Mouse (Mus musculus): Measurements from ENCODE around the gene Upk2. TPM values are rescaled to one million over a fixed set of nuclear protein-coding genes. Genes with fewer than 3 reads are reported as not detected.

Gene Upk2
- polyA plus RNA-seq, 1 experiment from 2014 or later: 0.31 TPM

- WGBS: 2% methylated on average over 27 of the region's 27 CpGs
- ATAC-seq (ENCODE audit: low FRiP score, low read depth): peak; percentile 63
- H3K27ac ChIP-seq: peak overlapping the region; percentile 100
- H3K36me3 ChIP-seq: no peaks in the 10 kb centered on the region
- H3K4me2 ChIP-seq (replicated peaks): peak overlapping the region; percentile 94
- H3K4me1 ChIP-seq: peaks cover 26% of the 10 kb centered on the region
- peak overlapping the region; percentile 90 for H3K9ac ChIP-seq
- H3K27me3 ChIP-seq: no peaks in the 10 kb centered on the region
- H3K9me3 ChIP-seq: no peaks in the 10 kb centered on the region
- H3K4me3 ChIP-seq: peak overlapping the region; percentile 86
Observed at GRCm38 (mm10) chr9:44478229-44478921, 23.6 kb upstream of the Upk2 start.

GRCm38 (mm10) chr9:44477339-44478228 is 22.8 kb upstream of the Upk2 start:
- ATAC-seq (ENCODE audit: low FRiP score, low read depth): no peak
- peak overlapping the region; percentile 94 for H3K4me2 ChIP-seq (replicated peaks)
- peak overlapping the region; percentile 100 for H3K27ac ChIP-seq
- H3K4me3 ChIP-seq: peak overlapping the region; percentile 86
- H3K9ac ChIP-seq: peak overlapping the region; percentile 90
- peaks cover 26% of the 10 kb centered on the region for H3K4me1 ChIP-seq
- H3K9me3 ChIP-seq: no peaks in the 10 kb centered on the region
- H3K36me3 ChIP-seq: no peaks in the 10 kb centered on the region
- no peaks in the 10 kb centered on the region for H3K27me3 ChIP-seq
- WGBS: 6% methylated on average over 24 of the region's 24 CpGs

GRCm38 (mm10) chr9:44475936-44476335 is 21.2 kb upstream of the Upk2 start:
- no peak overlapping the region for H3K4me3 ChIP-seq
- H3K36me3 ChIP-seq: no peaks in the 10 kb centered on the region
- H3K4me1 ChIP-seq: peaks cover 17% of the 10 kb centered on the region
- H3K4me2 ChIP-seq (replicated peaks): no peak overlapping the region
- ATAC-seq (ENCODE audit: low FRiP score, low read depth): no peak
- no peaks in the 10 kb centered on the region for H3K9me3 ChIP-seq
- H3K27ac ChIP-seq: no peak overlapping the region
- 96% methylated on average over 3 of the region's 3 CpGs for WGBS
- H3K27me3 ChIP-seq: no peaks in the 10 kb centered on the region
- H3K9ac ChIP-seq: no peak overlapping the region

GRCm38 (mm10) chr9:44474327-44474726 is 19.6 kb upstream of the Upk2 start:
- WGBS: 71% methylated on average over 1 of the region's 1 CpGs
- H3K27ac ChIP-seq: no peak overlapping the region
- ATAC-seq (ENCODE audit: low FRiP score, low read depth): no peak
- H3K4me1 ChIP-seq: peaks cover 10% of the 10 kb centered on the region
- H3K27me3 ChIP-seq: no peaks in the 10 kb centered on the region
- H3K4me3 ChIP-seq: no peak overlapping the region
- H3K9me3 ChIP-seq: no peaks in the 10 kb centered on the region
- no peak overlapping the region for H3K9ac ChIP-seq
- H3K4me2 ChIP-seq (replicated peaks): no peak overlapping the region
- no peaks in the 10 kb centered on the region for H3K36me3 ChIP-seq

GRCm38 (mm10) chr9:44473184-44473583 is 18.4 kb upstream of the Upk2 start:
- H3K27ac ChIP-seq: no peak overlapping the region
- no peaks in the 10 kb centered on the region for H3K36me3 ChIP-seq
- no peaks in the 10 kb centered on the region for H3K27me3 ChIP-seq
- 67% methylated on average over 3 of the region's 3 CpGs for WGBS
- H3K4me3 ChIP-seq: no peak overlapping the region
- ATAC-seq (ENCODE audit: low FRiP score, low read depth): no peak
- H3K9me3 ChIP-seq: no peaks in the 10 kb centered on the region
- no peak overlapping the region for H3K4me2 ChIP-seq (replicated peaks)
- H3K4me1 ChIP-seq: peaks cover 10% of the 10 kb centered on the region
- H3K9ac ChIP-seq: no peak overlapping the region

GRCm38 (mm10) chr9:44468800-44469199 is 14.0 kb upstream of the Upk2 start:
- Histone ChIP-seq H3K27me3 (no peaks in the 10 kb centered on the region), H3K9me3 (no peaks in the 10 kb centered on the region), H3K4me3 (no peak overlapping the region), H3K4me1 (no peaks in the 10 kb centered on the region), H3K9ac (no peak overlapping the region), H3K27ac (no peak overlapping the region), H3K36me3 (no peaks in the 10 kb centered on the region), H3K4me2 (replicated peaks) (no peak overlapping the region)
- ATAC-seq (ENCODE audit: low FRiP score, low read depth): no peak
- 49% methylated on average over 2 of the region's 2 CpGs for WGBS

GRCm38 (mm10) chr9:44468224-44468623 is 13.4 kb upstream of the Upk2 start:
- H3K27me3 ChIP-seq: no peaks in the 10 kb centered on the region
- H3K4me3 ChIP-seq: no peak overlapping the region
- H3K36me3 ChIP-seq: no peaks in the 10 kb centered on the region
- no peaks in the 10 kb centered on the region for H3K9me3 ChIP-seq
- H3K27ac ChIP-seq: no peak overlapping the region
- WGBS: 55% methylated on average over 7 of the region's 7 CpGs
- H3K4me2 ChIP-seq (replicated peaks): no peak overlapping the region
- H3K9ac ChIP-seq: no peak overlapping the region
- no peak for ATAC-seq (ENCODE audit: low FRiP score, low read depth)
- H3K4me1 ChIP-seq: no peaks in the 10 kb centered on the region

- H3K4me3 ChIP-seq: no peak overlapping the region
- H3K9me3 ChIP-seq: no peaks in the 10 kb centered on the region
- H3K36me3 ChIP-seq: no peaks in the 10 kb centered on the region
- H3K9ac ChIP-seq: no peak overlapping the region
- H3K4me2 ChIP-seq (replicated peaks): no peak overlapping the region
- 81% methylated on average over 5 of the region's 5 CpGs for WGBS
- ATAC-seq (ENCODE audit: low FRiP score, low read depth): no peak
- no peak overlapping the region for H3K27ac ChIP-seq
- H3K4me1 ChIP-seq: peaks cover 7% of the 10 kb centered on the region; the same call in 1 of the 2 replicates
- H3K27me3 ChIP-seq: peaks cover 5% of the 10 kb centered on the region
Observed at GRCm38 (mm10) chr9:44461950-44462349, 7.2 kb upstream of the Upk2 start.

GRCm38 (mm10) chr9:44457035-44457742 is 2.4 kb upstream of the Upk2 start:
- Histone ChIP-seq H3K36me3 (no peaks in the 10 kb centered on the region), H3K27me3 (peaks cover 26% of the 10 kb centered on the region), H3K4me2 (replicated peaks) (no peak overlapping the region; the same call in 1 of the 2 replicates), H3K4me1 (peaks cover 14% of the 10 kb centered on the region), H3K9me3 (no peaks in the 10 kb centered on the region), H3K9ac (no peak overlapping the region; the same call in 1 of the 2 replicates), H3K4me3 (no peak overlapping the region), H3K27ac (no peak overlapping the region)
- WGBS: 7% methylated on average over 11 of the region's 11 CpGs
- peak; percentile 21; the same call in 1 of the 2 replicates for ATAC-seq (ENCODE audit: low FRiP score, low read depth)

GRCm38 (mm10) chr9:44454132-44454890 is 465 bp downstream of the Upk2 start:
- Histone ChIP-seq H3K36me3 (no peaks in the 10 kb centered on the region), H3K9me3 (no peaks in the 10 kb centered on the region), H3K27me3 (peaks cover 26% of the 10 kb centered on the region), H3K4me1 (peaks cover 14% of the 10 kb centered on the region), H3K4me3 (no peak overlapping the region), H3K9ac (peak overlapping the region; percentile 45; the same call in 1 of the 2 replicates), H3K4me2 (replicated peaks) (peak overlapping the region; percentile 41; the same call in 1 of the 2 replicates), H3K27ac (no peak overlapping the region)
- peak; percentile 86 for ATAC-seq (ENCODE audit: low FRiP score, low read depth)
- WGBS: 8% methylated on average over 14 of the region's 14 CpGs

GRCm38 (mm10) chr9:44450387-44450786 is 4.4 kb downstream of the Upk2 start:
- Histone ChIP-seq H3K4me2 (replicated peaks) (no peak overlapping the region), H3K27ac (no peak overlapping the region), H3K4me1 (peaks cover 6% of the 10 kb centered on the region; the same call in 1 of the 2 replicates), H3K9ac (no peak overlapping the region), H3K36me3 (no peaks in the 10 kb centered on the region), H3K9me3 (no peaks in the 10 kb centered on the region), H3K4me3 (no peak overlapping the region), H3K27me3 (peaks cover 17% of the 10 kb centered on the region; the same call in 1 of the 2 replicates)
- no peak for ATAC-seq (ENCODE audit: low FRiP score, low read depth)
